Mouse (Mus musculus) heart, embryonic 14.5 days (tissue): Measurements from ENCODE around the gene Cldn7. TPM values are rescaled to one million over a fixed set of nuclear protein-coding genes. Genes with fewer than 3 reads are reported as not detected.

Experiments used
- ATAC-seq: fragments of 200-750 bp; cut with Nextera tagmentation; 2 replicates; pipeline ENCODE4 v1.8.0; 2017; ENCODE audit warnings: low read depth, moderate TSS enrichment; ENCODE audit not compliant: insufficient number of reproducible peaks, insufficient read depth, low FRiP score
- H3K27ac ChIP-seq, 2 experiments: fragments of 200-500 bp in 1 of 2; fragments of 300-500 bp in 1 of 2; sonication (generic) in 1 of 2; replicated peaks in 1 of 2; 2 replicates each; pipeline ENCODE4 v1.5.1; 2012 to 2014; ENCODE audit warnings: low read depth in 2 of 2, low read length in 2 of 2, control low read depth in 1 of 2, mild to moderate bottlenecking in 1 of 2, mixed read lengths in 1 of 2; ENCODE audit not compliant: control insufficient read depth in 1 of 2, insufficient read depth in 1 of 2
- H3K27me3 ChIP-seq: fragments of 300-500 bp; sonication (generic); 2 replicates; pipeline ENCODE4 v1.6.1; 2014; ENCODE audit warnings: mild to moderate bottlenecking, low read length, control low read depth; ENCODE audit not compliant: control insufficient read depth, insufficient read depth
- H3K36me3 ChIP-seq: fragments of 300-500 bp; sonication (generic); 2 replicates; pipeline ENCODE4 v1.6.1; 2014; ENCODE audit warnings: mild to moderate bottlenecking, control low read depth, low read length, mixed read lengths; ENCODE audit not compliant: control insufficient read depth, insufficient read depth
- H3K4me1 ChIP-seq, 2 experiments: fragments of 200-500 bp in 1 of 2; fragments of 300-500 bp in 1 of 2; sonication (generic) in 1 of 2; 2 replicates each; pipeline ENCODE4 v1.6.1; 2012 to 2014; ENCODE audit warnings: low read length in 2 of 2, control low read depth in 1 of 2, mixed read lengths in 1 of 2; ENCODE audit not compliant: control insufficient read depth in 2 of 2, insufficient read depth in 2 of 2
- H3K4me2 ChIP-seq: fragments of 300-500 bp; sonication (generic); 2 replicates; pipeline ENCODE4 v1.6.1; 2014; ENCODE audit warnings: mild to moderate bottlenecking, low read length
- H3K4me3 ChIP-seq, 2 experiments: fragments of 200-500 bp in 1 of 2; fragments of 300-500 bp in 1 of 2; sonication (generic) in 1 of 2; 2 replicates each; pipeline ENCODE4 v1.5.1; 2012 to 2014; ENCODE audit warnings: low read length in 2 of 2, mild to moderate bottlenecking in 2 of 2, control low read depth in 1 of 2, low read depth in 1 of 2, moderate library complexity in 1 of 2; ENCODE audit not compliant: control insufficient read depth in 1 of 2, insufficient read depth in 1 of 2
- H3K9ac ChIP-seq: fragments of 300-500 bp; sonication (generic); 2 replicates; pipeline ENCODE4 v1.6.1; 2014; ENCODE audit warnings: mild to moderate bottlenecking, low read length
- H3K9me3 ChIP-seq: fragments of 300-500 bp; sonication (generic); 2 replicates; pipeline ENCODE4 v1.6.1; 2016; ENCODE audit warnings: low read length, control low read depth; ENCODE audit not compliant: control insufficient read depth
- WGBS: fragments of 180-500 bp; shearing (Covaris S2); extraction: QIAGEN DNeasy Blood & Tissue Kit; methylation state at CpG from one replicate; pipeline ENCODE4 v1.1.7; 2014; 5-methylcytosine and 5-hydroxymethylcytosine counted together
- polyA plus RNA-seq: library from polyadenylated mRNA; unstranded; fragments of >200 nt; fragmentation: Nextera tagmentation; extraction: Ambion mirVana; gene quantifications from 2 replicates; pipeline ENCODE4 v1.2.1, GENCODE M21; 2014

Cldn7 gene
- polyA plus RNA-seq, 1 experiment from 2014 or later, result 2.4 TPM

GRCm38 (mm10) chr11:69919053-69919452, 45.5 kb upstream of the Cldn7 start:
- Histone ChIP-seq H3K27ac (peak overlapping the region in 1 of 2 experiments; percentile 94; a peak in 2 of 4 replicates), H3K9me3 (no peaks in the 10 kb centered on the region), H3K4me2 (peak overlapping the region; percentile 98), H3K36me3 (peaks cover 48% of the 10 kb centered on the region), H3K4me1 (peaks cover 13 to 33% of the 10 kb centered on the region in 2 experiments), H3K27me3 (no peaks in the 10 kb centered on the region), H3K4me3 (peak overlapping the region; percentile 82 to 93; a peak in 3 of 4 replicates), H3K9ac (peak overlapping the region; percentile 95)
- 81% methylated on average over 9 of the region's 9 CpGs for WGBS
- ATAC-seq, result no peak

GRCm38 (mm10) chr11:69919661-69920265, 44.8 kb upstream of the Cldn7 start:
- H3K4me2 ChIP-seq, result peak overlapping the region; percentile 98
- H3K36me3 ChIP-seq, result peaks cover 47% of the 10 kb centered on the region
- no peak for ATAC-seq
- no peaks in the 10 kb centered on the region for H3K9me3 ChIP-seq
- H3K27me3 ChIP-seq, result no peaks in the 10 kb centered on the region
- peak overlapping the region; percentile 95 for H3K9ac ChIP-seq
- H3K4me1 ChIP-seq, result peaks cover 11 to 28% of the 10 kb centered on the region in 2 experiments
- WGBS, result 0% methylated on average over 17 of the region's 17 CpGs
- H3K4me3 ChIP-seq, result peak overlapping the region; percentile 82 to 93
- peak overlapping the region; percentile 94 to 96 for H3K27ac ChIP-seq

DNA sequence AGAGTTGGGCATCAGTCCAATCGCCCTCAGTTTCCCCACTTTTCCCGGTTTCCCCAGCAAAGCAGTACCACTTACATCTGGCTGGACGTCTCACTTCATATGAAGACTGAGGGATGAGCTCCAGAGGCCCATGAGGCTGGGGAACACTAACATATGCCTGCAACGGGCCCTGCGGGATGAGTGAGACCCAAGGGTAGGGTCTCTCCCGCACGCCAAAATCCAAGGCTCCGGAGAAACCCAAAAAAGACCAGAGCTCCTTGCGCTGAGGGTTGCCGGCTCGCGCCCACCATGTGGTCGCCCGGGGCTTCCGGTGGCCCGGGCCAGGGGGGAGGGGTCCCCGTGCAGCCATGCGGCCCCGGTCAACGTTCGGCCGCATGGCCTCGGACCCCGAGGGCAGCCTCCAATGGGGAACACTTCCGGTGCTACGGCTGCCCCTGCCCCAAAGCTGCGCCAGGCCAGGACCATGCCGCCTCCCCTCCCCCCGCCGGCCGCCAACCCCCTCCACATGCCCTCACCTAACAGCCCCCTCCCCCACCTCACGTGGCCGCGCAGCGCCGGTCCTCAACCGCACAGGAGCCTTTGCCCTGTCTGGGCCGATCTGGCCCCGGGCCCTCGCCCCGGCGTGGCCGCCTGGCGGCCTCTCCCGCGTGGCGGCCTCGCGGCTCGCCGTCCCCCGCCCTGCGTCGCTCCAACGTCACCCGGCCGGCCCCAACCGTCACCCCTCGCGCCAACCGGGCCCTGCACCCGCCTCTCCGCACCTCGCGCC, 44.1 kb upstream of the Cldn7 start:
- Histone ChIP-seq H3K4me2 (peak overlapping the region; percentile 98), H3K9me3 (no peaks in the 10 kb centered on the region), H3K4me1 (peaks cover 7 to 22% of the 10 kb centered on the region in 2 experiments), H3K4me3 (peak overlapping the region; percentile 82 to 93), H3K27ac (peak overlapping the region; percentile 94 to 96), H3K27me3 (no peaks in the 10 kb centered on the region), H3K36me3 (peaks cover 40% of the 10 kb centered on the region), H3K9ac (peak overlapping the region; percentile 95)
- under 1% methylated on average over 64 of the region's 65 CpGs for WGBS
- ATAC-seq, result peak; percentile 8

GRCm38 (mm10) chr11:69921114-69922011, 43.2 kb upstream of the Cldn7 start, which contains the start of gene Eif5a:
TSS of gene Eif5a (minus strand) at chr11:69921958.
- Histone ChIP-seq H3K4me3 (peak within 1 kb of the TSS; percentile 82 to 93), H3K9me3 (no peaks in the 10 kb centered on the region), H3K27ac (peak within 1 kb of the TSS; percentile 98 to 100), H3K4me1 (peaks cover 5 to 16% of the 10 kb centered on the region in 2 experiments), H3K36me3 (peaks cover 31% of the 10 kb centered on the region), H3K4me2 (peak within 1 kb of the TSS; percentile 98), H3K9ac (peak within 1 kb of the TSS; percentile 95), H3K27me3 (no peaks in the 10 kb centered on the region)
- under 1% methylated on average over 78 of the region's 78 CpGs for WGBS
- ATAC-seq, result peak; percentile 97

DNA sequence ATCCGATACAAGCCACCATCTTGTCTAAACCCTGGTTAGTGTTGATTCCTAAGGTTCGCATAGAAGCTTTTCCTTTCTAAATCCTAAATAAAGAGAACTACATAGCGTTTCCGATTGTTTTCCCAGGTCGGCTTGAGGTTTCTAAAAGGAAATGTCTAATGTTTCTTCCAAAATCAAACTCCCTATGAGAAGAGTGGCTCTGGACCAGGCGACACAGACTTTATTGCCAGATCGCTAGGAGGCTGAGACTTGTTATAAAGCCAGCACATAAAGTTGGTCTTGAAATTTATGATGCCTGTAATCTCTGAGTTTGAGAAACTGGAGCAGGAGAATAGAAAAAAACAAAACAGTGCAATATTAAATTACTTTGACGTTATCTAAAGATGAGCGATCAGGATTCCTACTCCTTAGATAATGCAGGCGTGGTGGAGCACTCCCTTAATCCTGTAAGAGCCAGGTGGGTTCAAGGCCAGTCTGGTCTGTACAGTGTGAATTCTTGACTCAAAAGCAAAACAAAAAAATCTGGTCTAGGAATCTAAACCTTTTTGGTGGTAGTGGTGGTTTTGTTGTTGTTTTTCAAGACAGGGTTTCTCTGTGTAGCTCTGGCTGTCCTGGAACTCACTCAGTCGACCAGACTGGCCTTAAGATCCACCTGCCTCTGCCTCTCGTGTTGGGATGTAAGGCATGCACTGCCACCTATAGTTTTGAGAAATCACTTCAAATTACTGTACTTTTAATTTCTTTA, 42.4 kb upstream of the Cldn7 start:
- no peaks in the 10 kb centered on the region for H3K9me3 ChIP-seq
- H3K4me1 ChIP-seq, result peaks cover 5 to 16% of the 10 kb centered on the region in 2 experiments
- peak overlapping the region; percentile 76 for H3K4me2 ChIP-seq
- peak overlapping the region; percentile 80 for H3K9ac ChIP-seq
- peak overlapping the region; percentile 56 to 85 for H3K4me3 ChIP-seq
- 3% methylated on average over 12 of the region's 12 CpGs for WGBS
- peak overlapping the region; percentile 98 to 100 for H3K27ac ChIP-seq
- no peaks in the 10 kb centered on the region for H3K27me3 ChIP-seq
- ATAC-seq, result no peak
- peaks cover 22% of the 10 kb centered on the region for H3K36me3 ChIP-seq

- Histone ChIP-seq H3K4me3 (no peak overlapping the region), H3K27me3 (no peaks in the 10 kb centered on the region), H3K9me3 (no peaks in the 10 kb centered on the region), H3K36me3 (peaks cover 16% of the 10 kb centered on the region), H3K4me2 (peak overlapping the region; percentile 76), H3K27ac (no peak overlapping the region), H3K4me1 (peaks cover 5 to 16% of the 10 kb centered on the region in 2 experiments), H3K9ac (no peak overlapping the region)
- ATAC-seq, result no peak
- 64% methylated on average over 3 of the region's 3 CpGs for WGBS
Observed at GRCm38 (mm10) chr11:69922796-69923195, 41.8 kb upstream of the Cldn7 start.
